Mouse (Mus musculus) fat pad, adult 2 months (tissue): ENCODE results near the gene Klf8.

Experiments used
- DNase-seq: peaks from one replicate; pipeline ENCODE4 v3.0.0-alpha.2; 2011; ENCODE audit warnings: low read depth, low spot score; ENCODE audit errors: extremely low read depth

The Klf8 gene

GRCm38 (mm10) chrX:153433659-153434293, 196.5 kb downstream of the Klf8 start:
- no peak for DNase-seq

GRCm38 (mm10) chrX:153439573-153439972, 202.3 kb downstream of the Klf8 start:
- DNase-seq = no peak

- DNase-seq = no peak
Measured at GRCm38 (mm10) chrX:153440018-153440417, 202.8 kb downstream of the Klf8 start.
